ENCODE assay signal across 20 mouse cellular contexts in the genomic region with DNA sequence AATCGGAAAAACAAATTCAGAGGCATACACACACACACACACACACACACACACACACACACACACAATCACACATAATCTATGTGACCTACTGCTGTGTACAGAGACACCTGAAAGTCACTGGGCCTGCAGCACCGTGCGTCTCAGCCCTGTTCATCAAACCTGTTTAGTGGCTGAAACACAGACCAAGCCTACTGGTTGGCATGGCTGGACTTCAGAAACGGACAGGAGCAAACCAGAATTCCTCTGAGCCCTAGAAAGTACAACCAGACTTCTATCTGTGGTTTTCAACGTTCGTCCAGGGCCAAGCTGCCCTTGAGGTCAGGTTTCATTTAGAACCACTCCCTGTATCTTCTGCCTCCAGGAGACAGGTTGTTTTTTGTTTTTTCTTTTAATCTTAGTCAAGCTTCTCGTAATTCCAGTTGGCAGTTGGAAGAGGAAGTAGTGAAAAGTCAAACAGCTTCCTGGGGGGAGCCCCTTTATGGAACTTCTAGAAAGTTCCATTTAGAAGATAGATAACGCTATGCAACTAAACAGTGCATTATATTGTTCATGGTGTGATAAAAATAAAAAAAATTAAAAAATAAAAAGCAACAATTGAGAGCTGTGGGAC. TPM values are rescaled to one million over a fixed set of nuclear protein-coding genes. Genes with fewer than 3 reads are reported as not detected.
DNase-seq lines count a peak whose midpoint lies in the region; ATAC-seq and TF ChIP-seq lines count a peak whose summit lies in the region.
"Had no signal": no experiment of that assay in that cellular context is flagged by ENCODE, and none has a peak within 500 bp of the region (broad histone marks: within the 10 kb centered on the region; RNA-seq: fewer than 3 reads in every experiment).

No protein-coding gene starts in this region.

- no peak for TF ChIP-seq CTCF in intestine, postnatal 0 days (IDR thresholded peaks at IDR 0.05; ENCODE audit: low read depth)

- intact Hi-C loops in heart, postnatal 25 days (cut with DNase I) = no loop called here

- H3K4me2 ChIP-seq in intestine, postnatal 0 days (replicated peaks; ENCODE audit: low read depth) = peak overlapping the region; percentile 24; the same call in 1 of the 2 replicates
- H3K4me2 ChIP-seq in hindbrain, embryonic 13.5 days = no peak overlapping the region
- H3K4me2 ChIP-seq: limb, embryonic 12.5 days; neural tube, embryonic 15.5 days had no signal

- H3K9me3 ChIP-seq in intestine, postnatal 0 days (ENCODE audit: control insufficient read depth) = no peaks in the 10 kb centered on the region
- H3K9me3 ChIP-seq in hindbrain, embryonic 13.5 days = no peaks in the 10 kb centered on the region
- H3K9me3 ChIP-seq: limb, embryonic 12.5 days; midbrain, embryonic 10.5 days; neural tube, embryonic 15.5 days had no signal

- H3K27ac ChIP-seq in intestine, postnatal 0 days (ENCODE audit: low read depth, low read length) = peak overlapping the region; percentile 88
- H3K27ac ChIP-seq in hindbrain, embryonic 13.5 days = no peak overlapping the region
- H3K27ac ChIP-seq: heart, adult 2 months; layer of hippocampus, adult 2 months; limb, embryonic 12.5 days; midbrain, embryonic 10.5 days; neural tube, embryonic 15.5 days had no signal

- H3K4me3 ChIP-seq in intestine, postnatal 0 days (ENCODE audit: low read depth, low read length) = no peak overlapping the region
- no peak overlapping the region for H3K4me3 ChIP-seq in hindbrain, embryonic 13.5 days
- H3K4me3 ChIP-seq: heart, adult 2 months; layer of hippocampus, adult 2 months; limb, embryonic 12.5 days; midbrain, embryonic 10.5 days; neural tube, embryonic 15.5 days had no signal

- H3K27me3 ChIP-seq in intestine, postnatal 0 days (replicated peaks; ENCODE audit: control insufficient read depth, insufficient read depth, low read length) = no peaks in the 10 kb centered on the region
- H3K27me3 ChIP-seq in hindbrain, embryonic 13.5 days = no peaks in the 10 kb centered on the region
- H3K27me3 ChIP-seq: limb, embryonic 12.5 days; neural tube, embryonic 15.5 days; Patski had no signal

- DNase-seq in CD4-positive, CD25-positive, alpha-beta regulatory T cell, adult 2 months (ENCODE audit: low read depth, low spot score) = peak; percentile 34
- no peak for DNase-seq in right cerebral cortex, postnatal 4 days
- no peak for DNase-seq in T-cell, adult 2 months (ENCODE audit: low spot score)
- no peak for DNase-seq in heart, postnatal 25 days (ENCODE audit: low spot score)
- DNase-seq: cerebellum, adult 8-10 months; heart, adult 2 months; heart, postnatal 10 days; thymus, adult 2 months had no signal

- no peaks in the 10 kb centered on the region for H3K36me3 ChIP-seq in intestine, postnatal 0 days (ENCODE audit: control insufficient read depth, insufficient read depth)
- no peaks in the 10 kb centered on the region for H3K36me3 ChIP-seq in hindbrain, embryonic 13.5 days
- H3K36me3 ChIP-seq: limb, embryonic 12.5 days; midbrain, embryonic 10.5 days; neural tube, embryonic 15.5 days had no signal

- no peak overlapping the region for H3K9ac ChIP-seq in intestine, postnatal 0 days (ENCODE audit: low read depth, low read length)
- no peak overlapping the region for H3K9ac ChIP-seq in hindbrain, embryonic 13.5 days
- H3K9ac ChIP-seq: limb, embryonic 12.5 days; neural tube, embryonic 15.5 days had no signal

- peaks cover 16% of the 10 kb centered on the region for H3K4me1 ChIP-seq in intestine, postnatal 0 days (replicated peaks; ENCODE audit: control insufficient read depth, insufficient read depth, low read length)
- H3K4me1 ChIP-seq in hindbrain, embryonic 13.5 days (replicated peaks) = no peaks in the 10 kb centered on the region
- H3K4me1 ChIP-seq: neural tube, embryonic 15.5 days had no signal

- ATAC-seq in activated CD4-positive, CD25-positive, alpha-beta regulatory T cell, adult 4 months = peak; percentile 65
- ATAC-seq in intestine, postnatal 0 days = peak; percentile 38
- ATAC-seq in megakaryocyte progenitor cell, adult 5-6 weeks (replicated peaks; ENCODE audit: poor library complexity) = peak; percentile 67
- ATAC-seq in hindbrain, embryonic 13.5 days (ENCODE audit: low FRiP score) = no peak
- ATAC-seq: hindbrain, embryonic 16.5 days; Patski had no signal

- WGBS in intestine, postnatal 0 days = 33% methylated on average over 8 of the region's 8 CpGs
- 82% methylated on average over 8 of the region's 8 CpGs for WGBS in hindbrain, embryonic 13.5 days

RNA-seq across cellular contexts. Expression of gene Muc13, which starts 8.6 kb away (rescaled TPM):
- polyA plus RNA-seq in activated CD4-positive, CD25-positive, alpha-beta regulatory T cell, adult 4 months (2017; shearing (Covaris generic)) = 1 to 10 TPM in 1 of 2 experiments, under 1 TPM in 1; 0.41 to 1.3 TPM
- 459 and 473 TPM in 2 replicates for polyA plus RNA-seq in intestine, postnatal 0 days (2015; fragmentation: Nextera tagmentation; extraction: Ambion mirVana)
- total RNA-seq in megakaryocyte progenitor cell, adult 5-6 weeks (2015) = 52.3 and 76.8 TPM in 2 replicates
- total RNA-seq in megakaryocyte progenitor cell, adult 5-6 weeks (2017) = 41.4 and 61.6 TPM in 2 replicates
- under 1 TPM in 1 of 2 experiments, not detected in 1; 0.10 TPM for total RNA-seq in heart, postnatal 25 days (2021)
- not detected in 2 replicates for polyA plus RNA-seq in hindbrain, embryonic 13.5 days (2015; fragmentation: Nextera tagmentation; extraction: Ambion mirVana)
- total RNA-seq: adrenal gland, adult 18-20 months; heart, adult 2 months; layer of hippocampus, adult 2 months had no signal
- polyA plus RNA-seq: embryonic facial prominence, embryonic 14.5 days; hindbrain, embryonic 16.5 days; neural tube, embryonic 15.5 days; Patski had no signal

RNA-seq across cellular contexts. Expression of gene Itgb5, which starts 44.3 kb away (rescaled TPM):
- 1 to 10 TPM in 1 of 2 experiments, under 1 TPM in 1; 0.85 to 1.6 TPM for polyA plus RNA-seq in activated CD4-positive, CD25-positive, alpha-beta regulatory T cell, adult 4 months (2017; shearing (Covaris generic))
- polyA plus RNA-seq in intestine, postnatal 0 days (2015; fragmentation: Nextera tagmentation; extraction: Ambion mirVana) = 23.5 and 23.6 TPM in 2 replicates
- total RNA-seq in megakaryocyte progenitor cell, adult 5-6 weeks (2015) = 4.4 and 8.1 TPM in 2 replicates
- total RNA-seq in megakaryocyte progenitor cell, adult 5-6 weeks (2017) = 5.5 and 8.5 TPM in 2 replicates
- 10 to 100 TPM; 73.9 to 80.2 TPM for total RNA-seq in heart, postnatal 25 days (2021)
- polyA plus RNA-seq in hindbrain, embryonic 13.5 days (2015; fragmentation: Nextera tagmentation; extraction: Ambion mirVana) = 9.7 and 11.0 TPM in 2 replicates

Comparison
In these comparisons a context has a peak if more than half of its experiments do, and no peak if none do; other contexts are left out.
1. RNA of gene Muc13, which starts 8.6 kb away (polyA plus RNA-seq): 459 to 473 TPM in intestine, postnatal 0 days; 0.41 to 1.3 TPM in activated CD4-positive, CD25-positive, alpha-beta regulatory T cell, adult 4 months and not detected in hindbrain, embryonic 13.5 days; every median in the first group is over 100 times any median in the second.